Mouse (Mus musculus) liver (tissue): ENCODE data around the gene 1700012A03Rik.

Experiments
- DNase-seq: peaks from one replicate; pipeline ENCODE4 v3.0.0-alpha.2; 2020; ENCODE audit warnings: mixed read lengths

The 1700012A03Rik gene

GRCm38 (mm10) chr6:32049951-32050345, at the start of gene 1700012A03Rik:
1700012A03Rik (plus strand) TSS chr6:32050246.
- DNase-seq = no peak

DNA sequence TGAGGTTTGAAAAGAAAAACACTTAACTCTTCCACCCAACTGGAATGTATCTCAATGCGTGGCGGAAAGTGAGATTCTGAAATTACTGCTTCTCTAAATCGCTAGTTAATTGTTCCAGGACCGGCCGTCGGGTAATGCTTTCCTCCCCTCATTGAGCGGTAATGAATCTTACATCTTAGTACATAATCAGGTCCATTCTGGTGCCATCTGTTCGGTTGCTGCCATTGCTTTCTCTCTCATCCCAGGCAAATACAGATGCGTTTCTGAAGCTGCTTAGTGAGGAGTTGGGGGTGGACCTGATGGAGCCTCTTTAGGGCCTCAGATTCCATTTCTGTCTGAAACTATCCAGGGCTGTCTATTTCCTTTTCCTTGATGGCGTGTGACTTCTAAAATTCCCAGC, 45.8 kb upstream of the 1700012A03Rik start:
- no peak for DNase-seq

GRCm38 (mm10) chr6:32005914-32006313, 44.1 kb upstream of the 1700012A03Rik start:
- no peak for DNase-seq

GRCm38 (mm10) chr6:32006382-32006781, 43.7 kb upstream of the 1700012A03Rik start:
- no peak for DNase-seq

DNA sequence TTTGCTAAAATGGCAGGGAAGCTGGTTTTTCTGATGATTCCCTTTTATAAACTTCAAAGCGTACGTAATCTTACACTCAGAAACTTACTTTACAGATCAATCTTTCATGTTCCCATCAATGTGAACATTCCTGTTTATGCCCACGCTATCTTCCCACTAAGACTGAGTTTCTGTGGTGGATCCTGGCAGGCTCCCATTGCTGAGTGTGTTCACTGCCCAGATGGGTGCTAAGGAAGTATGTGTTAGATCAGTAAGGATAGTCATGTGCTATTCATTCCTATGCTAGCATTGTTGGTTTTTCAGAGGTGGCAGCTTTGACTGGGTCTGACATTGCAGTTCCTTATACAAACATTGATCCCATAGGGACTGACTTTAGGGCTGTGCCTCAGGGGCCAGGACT, 42.7 kb upstream of the 1700012A03Rik start:
- no peak for DNase-seq

GRCm38 (mm10) chr6:32016841-32017240, 33.2 kb upstream of the 1700012A03Rik start:
- no peak for DNase-seq

DNA sequence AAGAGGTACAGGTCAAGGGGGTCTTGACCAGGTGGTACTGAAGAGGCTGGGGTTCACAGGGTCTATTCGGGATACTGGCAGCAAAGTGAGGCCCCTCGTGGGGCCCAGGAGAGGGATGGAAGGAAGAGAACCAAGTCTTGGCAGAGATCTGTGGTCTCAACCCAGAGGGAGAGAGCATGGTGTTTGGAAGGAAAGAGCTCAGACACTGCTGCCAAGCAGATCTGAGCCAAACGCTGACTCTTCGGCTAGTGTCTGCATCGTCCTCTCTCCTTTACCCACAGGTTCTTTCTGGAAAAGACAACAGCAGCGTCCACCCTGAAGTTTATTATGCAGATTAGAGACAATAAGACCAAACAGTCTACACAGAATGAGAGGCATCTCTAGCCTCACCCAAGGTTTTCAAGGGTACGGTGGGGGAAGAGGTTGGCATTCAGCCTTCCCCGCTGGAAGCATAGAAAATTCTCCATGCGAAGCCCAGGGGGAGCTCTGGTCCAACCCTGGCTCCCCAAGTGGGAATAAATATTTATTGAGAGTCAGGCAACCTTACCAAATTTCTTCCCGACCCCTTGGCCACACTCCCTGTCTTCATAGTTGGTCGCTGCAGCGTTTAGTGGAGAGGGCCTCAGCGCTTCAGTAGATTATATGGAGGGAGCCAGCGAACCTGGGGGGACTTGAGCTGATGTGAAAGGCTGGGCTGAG, 32.5 kb upstream of the 1700012A03Rik start:
- DNase-seq = no peak

DNA sequence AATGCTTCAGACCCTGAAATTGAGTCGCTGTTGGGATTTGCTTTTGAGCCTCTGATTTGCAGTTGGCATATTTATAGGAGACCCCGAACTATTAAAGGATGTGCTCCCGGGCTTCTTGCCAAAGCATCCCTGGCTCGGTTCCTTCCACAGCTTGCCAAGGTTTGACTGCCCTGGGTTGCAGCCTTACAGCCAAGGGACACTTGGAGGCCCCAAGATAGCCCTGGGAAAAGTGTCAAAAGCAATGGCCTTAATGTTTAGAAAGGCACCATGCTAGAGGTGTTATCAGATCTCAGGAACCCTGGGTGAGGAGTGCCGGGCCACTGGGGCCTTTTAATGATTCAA, 32.0 kb upstream of the 1700012A03Rik start:
- peak; percentile 5 for DNase-seq

DNA sequence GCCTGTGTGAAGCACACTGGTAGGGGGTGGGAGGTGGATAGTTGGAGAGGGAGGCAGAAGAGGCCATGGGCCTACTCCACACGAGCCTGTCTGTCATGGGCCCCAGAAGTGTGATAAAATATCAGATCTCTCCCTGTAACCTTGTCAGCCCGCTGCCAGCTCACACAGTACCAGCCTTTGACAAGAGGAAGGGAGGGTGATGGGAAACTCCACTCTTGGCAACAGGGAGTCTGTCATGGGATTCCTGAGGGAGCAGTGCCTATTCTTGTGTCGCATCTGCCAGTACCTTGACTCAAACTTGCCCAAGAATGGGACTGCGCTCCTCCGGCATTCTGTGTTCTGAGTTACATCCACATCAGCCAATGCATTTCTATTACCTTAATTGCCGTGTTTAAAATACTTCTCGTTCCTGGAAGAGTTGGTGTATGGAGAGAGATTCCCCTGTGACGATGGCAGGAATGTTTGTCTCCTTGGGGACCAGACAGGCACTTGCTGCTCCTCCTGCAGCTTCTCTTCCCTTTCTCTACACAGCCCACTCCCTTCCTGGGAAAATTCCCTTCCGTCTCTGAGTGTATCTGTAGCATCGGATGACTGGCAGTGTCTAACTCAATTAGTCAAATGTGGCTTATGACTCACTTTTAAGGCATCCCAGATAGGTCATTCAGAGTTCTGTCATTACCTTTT, 28.1 kb upstream of the 1700012A03Rik start:
- DNase-seq = no peak

GRCm38 (mm10) chr6:32022537-32022869, 27.5 kb upstream of the 1700012A03Rik start:
- no peak for DNase-seq

DNA sequence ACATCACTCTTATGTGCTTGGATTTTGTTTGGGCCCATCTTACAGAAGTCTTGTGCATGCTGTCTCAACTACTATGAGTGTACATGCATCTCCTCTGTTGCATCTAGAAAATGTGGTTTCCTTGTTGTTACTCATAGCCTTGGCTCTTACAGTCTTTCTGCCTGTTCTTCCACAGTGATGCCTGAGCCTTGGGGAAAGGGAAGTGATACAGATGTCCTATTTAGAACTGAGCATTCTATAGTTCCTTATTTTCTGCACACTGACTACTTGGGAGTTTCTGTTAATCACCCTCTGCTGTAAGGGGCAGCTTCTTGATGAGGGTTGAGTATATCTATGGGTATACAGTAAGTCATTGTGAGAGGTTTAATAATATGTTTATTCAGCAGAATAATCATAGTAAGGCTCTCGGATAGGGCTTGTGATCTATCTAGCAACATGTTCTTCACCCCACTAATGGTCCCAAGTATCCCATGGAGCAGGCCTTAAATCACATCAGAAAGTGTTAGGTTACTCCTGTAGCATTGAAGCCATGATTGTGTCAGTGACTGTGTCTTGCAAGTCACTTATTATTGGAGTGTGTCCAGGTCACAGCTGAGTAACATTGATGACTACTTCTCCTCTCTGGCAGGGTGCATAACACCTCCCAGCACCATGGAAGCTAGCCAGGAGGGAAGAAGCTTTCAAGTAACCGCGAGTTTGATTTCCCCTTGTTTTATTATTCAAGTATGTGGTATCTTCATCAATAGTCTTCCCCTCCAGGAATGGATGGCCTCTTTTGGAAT, 21.6 kb upstream of the 1700012A03Rik start:
- no peak for DNase-seq

DNA sequence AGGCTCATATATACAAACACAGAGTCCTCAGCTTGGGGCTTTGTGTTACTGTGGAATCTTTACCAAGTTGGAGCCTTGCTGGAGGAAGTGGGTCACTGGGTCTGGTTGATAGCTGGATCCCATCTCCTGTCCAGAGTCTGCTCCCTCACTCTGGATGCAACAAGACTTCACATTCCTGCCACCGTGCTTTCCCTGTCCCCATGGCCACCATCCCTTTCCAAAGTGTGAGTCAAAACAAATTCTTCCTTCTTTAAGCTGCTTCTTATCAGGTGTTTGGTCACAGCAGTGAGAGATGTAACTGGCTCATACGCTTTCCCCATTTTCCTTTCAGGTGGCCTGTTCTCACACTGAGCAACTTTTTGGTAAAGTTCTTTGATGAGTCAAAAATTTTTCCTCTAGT, 15.8 kb upstream of the 1700012A03Rik start:
- no peak for DNase-seq

DNA sequence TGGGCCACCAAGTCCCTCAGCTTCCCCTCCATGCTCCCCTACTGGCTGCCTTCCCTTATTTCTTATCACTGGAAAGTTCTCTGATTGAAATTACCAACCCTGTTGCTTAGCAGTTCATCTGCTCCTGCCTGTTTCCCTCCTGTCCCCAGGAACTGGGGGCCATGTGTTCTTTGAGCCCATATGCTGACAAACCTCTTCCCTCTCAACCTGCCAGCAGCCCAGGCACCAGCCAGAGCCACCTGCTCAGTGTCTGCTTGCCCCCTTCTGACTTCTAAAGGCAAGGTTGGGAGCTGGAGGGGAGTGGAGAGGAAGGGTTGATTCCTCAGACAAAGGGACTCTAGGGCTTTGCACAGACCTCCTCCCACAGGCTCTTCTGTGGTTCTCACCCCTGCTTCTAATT, 4.7 kb upstream of the 1700012A03Rik start:
- no peak for DNase-seq

DNA sequence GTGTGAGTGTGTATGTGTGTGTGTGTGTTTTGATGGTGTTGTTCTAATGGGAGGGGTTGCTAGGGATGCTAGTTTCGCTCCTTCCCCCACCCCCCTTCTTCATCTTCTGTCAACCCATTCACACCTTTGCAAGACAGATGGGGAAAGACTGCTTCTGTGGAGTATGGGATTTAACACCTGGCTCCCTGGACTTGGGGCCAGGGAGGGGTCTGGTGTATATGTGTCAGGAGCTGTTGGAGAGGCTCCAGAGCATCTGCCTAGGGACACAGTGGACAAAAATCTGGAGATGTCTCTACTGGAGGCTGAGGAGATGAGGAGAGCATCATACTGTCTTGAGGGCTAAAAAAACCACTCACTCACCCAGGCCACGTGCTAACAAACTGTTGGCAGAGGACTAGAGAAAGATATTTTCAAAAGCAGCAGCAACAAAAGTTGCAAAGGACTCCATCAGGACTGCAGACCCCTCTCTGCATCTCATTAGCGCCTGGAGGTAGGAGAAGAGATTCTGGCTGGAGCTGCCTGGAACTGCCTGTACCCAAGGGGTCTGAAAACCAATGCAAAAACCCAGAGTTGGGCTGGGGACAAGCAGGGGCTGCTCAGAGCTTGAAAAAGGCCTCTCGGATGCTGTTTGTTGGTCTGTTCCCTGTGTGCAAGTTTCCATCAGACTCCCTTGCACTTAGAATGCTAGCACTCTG, 643 bp upstream of the 1700012A03Rik start:
- DNase-seq = no peak

- no peak for DNase-seq
Observed at GRCm38 (mm10) chr6:32052135-32052915, 2.3 kb downstream of the 1700012A03Rik start.

- DNase-seq = no peak
Observed at GRCm38 (mm10) chr6:32056525-32056924, 6.5 kb downstream of the 1700012A03Rik start.

DNA sequence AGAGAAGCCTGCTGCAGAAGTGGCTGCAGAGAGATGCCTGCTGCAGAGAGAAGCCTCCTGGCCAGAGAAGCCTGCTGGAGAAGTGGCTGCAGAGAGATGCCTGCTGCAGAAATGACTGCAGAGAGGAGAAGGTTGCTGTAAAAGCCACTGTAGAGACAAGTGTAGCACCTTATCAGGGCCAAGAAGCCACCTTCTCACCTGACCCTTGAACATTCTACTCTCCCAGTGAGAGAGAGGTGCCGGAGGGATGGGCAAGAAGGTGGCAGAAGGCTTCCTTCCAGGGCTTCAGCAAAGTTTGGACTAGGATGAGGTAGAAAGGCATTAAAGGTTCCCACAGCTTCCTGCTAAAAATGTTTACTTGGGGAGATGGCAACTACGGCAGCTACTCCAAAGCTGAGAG, 8.5 kb downstream of the 1700012A03Rik start:
- no peak for DNase-seq

DNA sequence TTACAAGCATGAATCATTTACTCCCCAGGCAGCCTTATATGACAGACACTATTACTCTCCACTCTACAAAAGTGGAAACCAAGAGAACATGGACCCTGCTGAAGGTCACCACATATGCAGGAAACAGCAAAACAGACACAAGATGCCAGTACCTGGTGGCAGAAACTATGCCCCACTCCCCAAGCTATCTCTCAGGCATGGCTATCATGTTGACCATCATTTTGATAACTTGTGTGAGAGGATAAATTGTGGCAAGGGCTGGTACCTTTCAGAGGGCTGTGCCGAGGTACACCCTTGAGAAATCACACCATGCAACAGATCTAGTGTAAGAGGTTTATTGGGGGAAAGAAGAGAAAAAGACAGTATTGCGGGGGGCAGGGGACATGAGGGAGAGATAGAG, 10.6 kb downstream of the 1700012A03Rik start:
- no peak for DNase-seq

- no peak for DNase-seq
Observed at GRCm38 (mm10) chr6:32061266-32061665, 11.2 kb downstream of the 1700012A03Rik start.

GRCm38 (mm10) chr6:32065789-32066510, 15.9 kb downstream of the 1700012A03Rik start:
- DNase-seq = no peak

DNA sequence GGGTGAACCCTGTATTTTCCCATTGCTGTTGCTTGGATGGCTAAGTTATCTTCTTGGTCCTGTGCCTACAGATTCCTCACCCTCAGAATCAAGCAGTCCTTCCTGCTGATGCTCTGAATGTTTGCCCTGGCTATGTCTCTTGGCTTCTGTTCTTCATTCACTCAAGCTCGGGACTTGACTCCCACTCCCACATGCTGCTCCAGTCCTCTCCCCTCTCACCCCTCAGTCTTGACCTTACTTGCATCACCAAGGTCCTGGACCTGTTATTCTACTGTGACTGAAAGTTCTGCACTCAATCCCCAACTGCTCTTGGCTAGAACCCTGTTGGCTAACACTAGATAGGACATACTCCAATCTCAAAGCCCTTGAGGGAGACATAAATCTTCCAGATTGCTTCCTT, 22.1 kb downstream of the 1700012A03Rik start:
- DNase-seq = no peak

GRCm38 (mm10) chr6:32093312-32093711, 43.3 kb downstream of the 1700012A03Rik start:
- DNase-seq = no peak
